Mouse (Mus musculus) cerebellum, adult 11-12 months (tissue): ENCODE data around the gene Kdm5c.

Experiments used
- DNase-seq: peaks from one replicate; pipeline ENCODE4 v3.0.0; 2022

The Kdm5c gene

DNA sequence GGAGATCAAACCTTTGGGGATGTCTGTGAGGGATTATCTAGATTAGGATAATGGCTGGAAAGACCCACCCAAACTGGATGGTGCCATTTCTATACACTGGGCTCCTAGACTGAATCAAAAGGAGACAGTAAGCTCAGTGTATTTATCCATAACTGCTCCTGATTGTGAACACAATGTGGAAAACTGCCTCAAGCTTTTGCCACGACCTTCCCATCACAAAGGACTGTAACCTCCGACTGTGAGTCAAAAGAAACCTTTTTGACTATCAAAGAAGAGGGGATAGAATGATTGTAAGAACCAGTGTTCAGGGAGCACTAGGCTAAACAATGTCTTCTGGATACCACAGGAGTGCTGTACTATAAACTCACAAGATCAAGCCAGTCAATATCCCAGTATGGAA is 73.4 kb downstream of the Kdm5c start:
- no peak for DNase-seq

DNA sequence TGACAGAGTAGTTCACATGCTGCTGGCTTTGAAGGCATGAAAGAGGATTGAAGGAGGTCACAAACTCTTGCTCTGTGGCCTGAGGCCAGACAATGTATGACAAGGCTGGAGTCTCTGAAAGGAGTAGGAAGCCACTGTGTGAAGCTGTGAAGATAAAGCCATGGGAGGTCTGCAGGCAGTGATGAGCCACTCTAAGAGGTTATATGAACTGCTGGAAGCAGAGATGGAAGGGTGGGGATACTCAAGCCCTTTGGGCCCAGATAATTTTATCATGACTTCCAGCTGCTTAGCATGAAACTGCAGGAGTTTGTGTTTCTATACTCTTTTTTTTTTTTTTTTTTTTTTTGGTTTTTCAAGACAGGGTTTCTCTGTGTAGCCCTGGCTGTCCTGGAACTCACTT is 74.6 kb downstream of the Kdm5c start:
- DNase-seq, result no peak

DNA sequence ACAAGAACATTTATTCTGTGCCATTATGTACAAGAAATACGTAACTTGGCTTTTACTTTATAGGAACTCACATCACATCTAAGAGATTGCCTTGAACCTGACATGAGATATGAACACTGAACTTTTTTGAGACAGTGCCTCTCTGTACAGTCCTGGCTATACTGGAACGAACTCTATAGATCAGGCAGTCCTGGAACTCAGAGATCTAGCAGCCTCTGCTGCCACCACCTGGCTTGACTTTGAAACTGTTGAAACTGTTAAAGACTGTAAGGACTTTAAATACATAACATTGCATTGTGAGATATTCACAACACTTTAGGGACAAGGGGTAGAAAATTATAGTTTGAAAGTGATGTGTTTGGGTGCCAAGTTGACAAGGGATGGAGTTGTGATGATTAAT is 75.1 kb downstream of the Kdm5c start:
- no peak for DNase-seq

DNA sequence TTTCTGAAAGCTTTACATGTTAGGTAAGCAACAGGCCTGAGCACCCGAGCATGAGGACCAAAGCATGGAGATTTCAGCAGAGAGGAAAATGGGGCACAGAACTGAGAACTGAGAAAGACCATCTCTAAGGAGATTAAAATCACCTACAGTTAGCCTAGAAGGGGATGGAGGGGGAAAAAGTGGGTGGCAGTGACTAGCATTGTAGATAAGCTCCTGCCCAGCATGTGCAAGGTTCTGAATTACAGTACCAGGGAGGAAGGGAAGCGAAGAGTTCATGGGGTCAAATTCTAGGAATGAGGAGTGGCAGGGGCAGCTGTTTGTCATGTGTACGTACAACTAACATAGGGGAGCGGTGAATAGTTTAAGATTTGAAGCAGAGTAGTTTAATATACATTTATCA is 87.7 kb downstream of the Kdm5c start:
- DNase-seq, result no peak

DNA sequence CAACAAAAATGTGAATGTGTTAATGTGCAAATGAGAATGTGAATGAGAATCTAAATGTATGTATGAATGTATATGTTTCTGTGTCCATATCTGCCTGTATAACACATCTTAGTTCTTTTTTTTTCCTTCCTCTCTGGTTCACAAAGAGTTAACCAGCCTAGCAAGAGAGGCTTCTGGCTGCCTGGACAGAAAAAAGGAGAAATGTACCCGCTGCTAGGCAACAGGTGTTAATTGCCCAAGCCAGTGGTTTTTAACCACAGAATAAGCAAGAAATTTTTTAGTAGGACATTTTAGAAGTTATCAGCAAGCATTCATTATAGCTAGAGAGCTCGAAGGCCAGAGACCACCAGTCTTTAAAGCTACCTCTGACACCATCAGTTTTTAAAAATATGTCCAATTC is 90.0 kb downstream of the Kdm5c start:
- no peak for DNase-seq

DNA sequence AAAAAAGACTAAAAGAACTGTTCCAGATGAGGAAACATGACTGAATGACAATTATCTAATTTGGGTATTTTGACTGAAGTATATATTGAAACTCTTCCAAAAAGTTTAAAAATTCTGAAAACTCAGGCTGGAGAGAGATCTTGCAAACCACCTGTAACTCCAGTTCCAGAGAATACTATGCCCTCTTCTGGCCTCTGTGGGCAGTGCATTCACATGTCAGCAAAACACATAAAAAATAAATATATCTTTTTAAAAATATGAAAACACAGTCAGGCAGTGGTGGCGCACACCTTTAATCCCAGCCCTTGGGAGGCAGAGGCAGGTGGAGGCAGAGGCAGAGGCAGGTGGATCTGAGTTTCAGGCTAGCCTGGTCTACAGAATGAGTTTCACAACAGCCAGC is 90.8 kb downstream of the Kdm5c start:
- no peak for DNase-seq
